Comparison of ENCODE assay signal across 10 mouse cellular contexts in genomic region chr2:178141489-178141922, GRCm38 (mm10). TPM values are rescaled to one million over a fixed set of nuclear protein-coding genes. Genes with fewer than 3 reads are reported as not detected.
DNase-seq lines count a peak whose midpoint lies in the region; ATAC-seq lines count a peak whose summit lies in the region.
"Had no signal": no experiment of that assay in that cellular context is flagged by ENCODE, and none has a peak within 500 bp of the region (broad histone marks: within the 10 kb centered on the region; RNA-seq: fewer than 3 reads in every experiment).

No protein-coding gene starts in this region.

- ATAC-seq in hindbrain, embryonic 16.5 days = peak; percentile 82
- ATAC-seq in limb, embryonic 12.5 days (ENCODE audit: insufficient number of reproducible peaks, insufficient read depth, low FRiP score, low TSS enrichment, low read depth) = peak; percentile 13; the same call in 1 of the 2 replicates
- no peak for ATAC-seq in megakaryocyte-erythroid progenitor cell, adult 5-6 weeks (replicated peaks; ENCODE audit: low FRiP score, low TSS enrichment, poor library complexity, severe bottlenecking)

- H3K4me3 ChIP-seq in hindbrain, embryonic 16.5 days (ENCODE audit: low read length) = peak overlapping the region; percentile 77
- peak overlapping the region; percentile 45 for H3K4me3 ChIP-seq in limb, embryonic 12.5 days (replicated peaks)

- H3K27ac ChIP-seq in hindbrain, embryonic 16.5 days (ENCODE audit: low read depth, low read length) = peak overlapping the region; percentile 93
- H3K27ac ChIP-seq in limb, embryonic 12.5 days = no peak overlapping the region
- H3K27ac ChIP-seq: heart, embryonic 15.5 days had no signal

- H3K36me3 ChIP-seq in hindbrain, embryonic 16.5 days (ENCODE audit: control insufficient read depth, insufficient read depth, low read length) = 0 out of 2 replicates have a peak, but pooled peaks cover 1% of the 10 kb centered on the region
- no peaks in the 10 kb centered on the region for H3K36me3 ChIP-seq in limb, embryonic 12.5 days
- H3K36me3 ChIP-seq: G1E; heart, embryonic 15.5 days had no signal

- peaks cover 12% of the 10 kb centered on the region for H3K4me1 ChIP-seq in hindbrain, embryonic 16.5 days (ENCODE audit: control insufficient read depth, insufficient read depth, low read depth, low read length)
- H3K4me1 ChIP-seq in limb, embryonic 12.5 days (replicated peaks) = peaks cover 21% of the 10 kb centered on the region

- no peaks in the 10 kb centered on the region for H3K27me3 ChIP-seq in hindbrain, embryonic 16.5 days (replicated peaks; ENCODE audit: control insufficient read depth, insufficient read depth, low read length)
- H3K27me3 ChIP-seq in limb, embryonic 12.5 days = peaks cover 18% of the 10 kb centered on the region

- peak overlapping the region; percentile 83 for H3K4me2 ChIP-seq in hindbrain, embryonic 16.5 days (ENCODE audit: low read length)
- peak overlapping the region; percentile 92 for H3K4me2 ChIP-seq in limb, embryonic 12.5 days

- H3K9ac ChIP-seq in hindbrain, embryonic 16.5 days (ENCODE audit: low read depth, low read length) = peak overlapping the region; percentile 90
- H3K9ac ChIP-seq in limb, embryonic 12.5 days (replicated peaks) = no peak overlapping the region
- H3K9ac ChIP-seq: heart, embryonic 15.5 days had no signal

- WGBS in hindbrain, embryonic 16.5 days = 1% methylated on average over 9 of the region's 10 CpGs
- 2% methylated on average over 10 of the region's 10 CpGs for WGBS in limb, embryonic 12.5 days

- H3K9me3 ChIP-seq in hindbrain, embryonic 16.5 days (ENCODE audit: control insufficient read depth, low read length) = no peaks in the 10 kb centered on the region
- H3K9me3 ChIP-seq in limb, embryonic 12.5 days = no peaks in the 10 kb centered on the region
- H3K9me3 ChIP-seq: heart, embryonic 15.5 days had no signal

- DNase-seq in ZHBTc4 (ENCODE audit: low read depth, low spot score) = peak; percentile 59
- peak; percentile 32 for DNase-seq in embryo, embryonic 9.5 days (ENCODE audit: extremely low spot score)
- DNase-seq in right cerebral cortex, postnatal 36 days (ENCODE audit: low spot score in 2 of 2) = peak; percentile 73 to 79
- no peak for DNase-seq in spleen, postnatal 10 days (ENCODE audit: low spot score in 2 of 2)
- DNase-seq in lung, postnatal 25 days (ENCODE audit: low spot score) = no peak

RNA-seq across cellular contexts. Expression of gene Phactr3, which starts 22.7 kb away (rescaled TPM):
- polyA plus RNA-seq in hindbrain, embryonic 16.5 days (2015; fragmentation: Nextera tagmentation; extraction: Ambion mirVana) = 55.3 and 69.1 TPM in 2 replicates
- 2.3 and 2.7 TPM in 2 replicates for polyA plus RNA-seq in limb, embryonic 12.5 days (2016; fragmentation: Nextera tagmentation; extraction: Ambion mirVana)
- 0.37 TPM in 1 of 2 replicates, not detected in the other for total RNA-seq in megakaryocyte-erythroid progenitor cell, adult 5-6 weeks (2014; fragmentation: Nextera tagmentation)
- total RNA-seq in megakaryocyte-erythroid progenitor cell, adult 5-6 weeks (2017) = 6.8 TPM in 1 of 2 replicates, not detected in the other
- polyA plus RNA-seq: G1E had no signal

Comparison
In these comparisons a context has a peak if more than half of its experiments do, and no peak if none do; other contexts are left out.
1. DNase-seq: peak in ZHBTc4 (single experiment), embryo, embryonic 9.5 days (single experiment) and right cerebral cortex, postnatal 36 days (2 of 2); none in spleen, postnatal 10 days (0 of 2) and lung, postnatal 25 days (single experiment).
2. RNA of gene Phactr3, which starts 22.7 kb away (polyA plus RNA-seq): 55.3 to 69.1 TPM in hindbrain, embryonic 16.5 days; 2.3 to 2.7 TPM in limb, embryonic 12.5 days; every median in the first group is over 10 times any median in the second.